Mouse (Mus musculus): Measurements from ENCODE around the gene Gpr68.

DNA sequence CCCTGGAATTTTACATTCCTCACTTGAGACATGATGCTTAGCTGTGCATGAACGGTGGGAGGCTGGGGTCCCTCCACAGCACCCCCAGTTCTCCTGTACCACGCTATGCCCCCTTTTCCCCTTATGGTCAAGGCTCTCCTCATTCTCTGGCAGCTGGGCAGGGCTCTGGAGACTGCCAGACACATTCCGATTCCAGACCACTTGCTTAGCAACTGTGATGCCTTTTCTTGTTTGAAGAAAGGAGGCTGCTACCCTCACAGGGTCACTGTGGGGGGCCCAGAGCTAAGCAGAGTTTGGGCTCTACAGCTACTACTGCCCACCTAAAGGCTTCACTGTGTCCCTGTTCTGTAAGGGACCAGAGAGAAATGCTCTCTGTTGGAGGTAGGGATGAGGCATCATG is 49.3 kb upstream of the Gpr68 start:
- TF ChIP-seq CTCF (IDR thresholded peaks at IDR 0.05; ENCODE audit: control insufficient read depth, insufficient read depth, low read length) (no peak), POLR2A (IDR thresholded peaks at IDR 0.05; ENCODE audit: borderline replicate concordance, control insufficient read depth, low read depth, low read length) (no peak)

Data from bone marrow, adult 2 months (tissue).